Mouse (Mus musculus) C2C12 (cell line): ENCODE measurements at regions not wholly inside any gene's neighbourhood (a gene's known extent, or its start where the extent isn't known, plus 50 kb on each side); places are given as distances from the start of the nearest gene placed in this dataset.

ENCODE experiments used
- CTCF ChIP-seq: IDR thresholded peaks from one replicate; pipeline ENCODE4 v1.5.1; 2011; ENCODE audit not compliant: control insufficient read depth, insufficient read depth, insufficient read length
- FOSL1 ChIP-seq: IDR thresholded peaks from one replicate; pipeline ENCODE4 v1.8.0; 2011; ENCODE audit warnings: mild to moderate bottlenecking, low read length; ENCODE audit not compliant: poor library complexity, insufficient read depth, severe bottlenecking
- MAX ChIP-seq: IDR thresholded peaks from one replicate; pipeline ENCODE4 v1.6.1; 2011; ENCODE audit warnings: mild to moderate bottlenecking, control low read depth
- USF1 ChIP-seq: IDR thresholded peaks from one replicate; pipeline ENCODE4 v1.6.1; 2011; ENCODE audit warnings: low read depth, mild to moderate bottlenecking, control low read depth, moderate library complexity

GRCm38 (mm10) chr17:82408296-82408695, 670.1 kb upstream of the Slc8a1 start:
- TF ChIP-seq MAX: no peak
- no peak for TF ChIP-seq USF1
- TF ChIP-seq CTCF: no peak
- no peak for TF ChIP-seq FOSL1
